Mouse (Mus musculus): ENCODE measurements around the gene Trak1.

DNA sequence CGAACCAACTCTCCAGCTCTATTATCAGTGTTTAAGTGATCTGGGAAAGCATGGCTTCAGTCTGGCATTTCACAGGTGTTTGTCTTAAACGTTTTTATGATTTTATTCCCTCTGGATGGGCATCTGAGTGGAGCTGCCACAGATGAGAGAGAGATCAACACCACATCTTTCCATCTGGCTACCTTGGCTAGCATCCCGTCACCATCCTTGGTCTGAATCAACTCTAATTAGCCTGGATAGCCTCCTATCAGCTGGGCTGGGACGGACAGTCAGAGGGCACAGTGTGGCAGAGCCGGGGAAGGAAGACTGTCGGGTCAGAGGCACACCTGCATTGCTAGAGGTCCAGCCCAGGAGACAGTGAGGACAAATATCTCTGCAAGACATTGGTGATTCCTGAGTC, 15.4 kb upstream of the Trak1 start:
- TF ChIP-seq CTCF (IDR thresholded peaks at IDR 0.05; ENCODE audit: low read depth, low read length) (no peak), POLR2A (IDR thresholded peaks at IDR 0.05; ENCODE audit: borderline replicate concordance, low read depth, low read length) (no peak)
